Mouse (Mus musculus): Measurements from ENCODE around the gene Olfr1141.

Olfr1141 gene

GRCm38 (mm10) chr2:87753891-87754290 is at the start of gene Olfr1141:
Gene Olfr1141, minus strand, starts transcription at chr2:87753991.
- DNase-seq (ENCODE audit: extremely low read depth, low read depth, low spot score), result no peak

- DNase-seq (ENCODE audit: extremely low read depth, low read depth, low spot score), result no peak
Observed at GRCm38 (mm10) chr2:87800292-87800691, 46.5 kb upstream of the Olfr1141 start, which contains the start of gene Olfr1143. Gene Olfr1143, plus strand, starts transcription at chr2:87800592.

GRCm38 (mm10) chr2:87779183-87779582 is 25.4 kb upstream of the Olfr1141 start, which contains the start of gene Olfr152:
Gene Olfr152, plus strand, starts transcription at chr2:87779483.
- no peak for DNase-seq (ENCODE audit: extremely low read depth, low read depth, low spot score)

GRCm38 (mm10) chr2:87776143-87776542 is 22.4 kb upstream of the Olfr1141 start:
- DNase-seq (ENCODE audit: extremely low read depth, low read depth, low spot score), result no peak

- DNase-seq (ENCODE audit: extremely low read depth, low read depth, low spot score), result no peak
Observed at GRCm38 (mm10) chr2:87743452-87743851, 10.3 kb downstream of the Olfr1141 start, which contains the start of gene Olfr1140. Gene Olfr1140, plus strand, starts transcription at chr2:87743752.

GRCm38 (mm10) chr2:87739878-87740277 is 13.9 kb downstream of the Olfr1141 start, which contains the start of gene Olfr1138:
Gene Olfr1138, minus strand, starts transcription at chr2:87739978.
- no peak for DNase-seq (ENCODE audit: extremely low read depth, low read depth, low spot score)

- DNase-seq (ENCODE audit: extremely low read depth, low read depth, low spot score), result no peak
Observed at GRCm38 (mm10) chr2:87713079-87713478, 40.7 kb downstream of the Olfr1141 start, which contains the start of gene Olfr1137. Gene Olfr1137, minus strand, starts transcription at chr2:87713179.

Measured in fat pad, adult 2 months (tissue).